Mouse (Mus musculus): ENCODE results near the gene Plekhm1.
A peak's percentile ranks its signal among the peaks of the same experiment; 100 is the strongest.
"Not testable (repeated sequence)": the region's sequence is repeated elsewhere in the genome, so short reads cannot be mapped to it uniquely, and the experiment has no call there.

The Plekhm1 gene

GRCm38 (mm10) chr11:103339414-103340119 is 72.9 kb downstream of the Plekhm1 start:
- DNase-seq (ENCODE audit: low spot score), result no peak

- DNase-seq (ENCODE audit: low spot score), result no peak
Measured at GRCm38 (mm10) chr11:103338671-103339070, 73.8 kb downstream of the Plekhm1 start.

GRCm38 (mm10) chr11:103338119-103338518 is 74.4 kb downstream of the Plekhm1 start:
- no peak for DNase-seq (ENCODE audit: low spot score)

- DNase-seq (ENCODE audit: low spot score), result no peak
Measured at GRCm38 (mm10) chr11:103337180-103337579, 75.3 kb downstream of the Plekhm1 start.

- no peak for DNase-seq (ENCODE audit: low spot score)
Measured at GRCm38 (mm10) chr11:103335561-103335960, 76.9 kb downstream of the Plekhm1 start.

- DNase-seq (ENCODE audit: low spot score), result no peak
Measured at GRCm38 (mm10) chr11:103334925-103335324, 77.6 kb downstream of the Plekhm1 start.

GRCm38 (mm10) chr11:103333719-103334398 is 78.6 kb downstream of the Plekhm1 start:
- DNase-seq (ENCODE audit: low spot score), result peak; percentile 79

- DNase-seq (ENCODE audit: low spot score), result peak; percentile 31
Measured at GRCm38 (mm10) chr11:103332890-103333651, 79.4 kb downstream of the Plekhm1 start.

- peak; percentile 97 for DNase-seq (ENCODE audit: low spot score)
Measured at GRCm38 (mm10) chr11:103332186-103332889, 80.1 kb downstream of the Plekhm1 start.

GRCm38 (mm10) chr11:103331502-103332185 is 80.8 kb downstream of the Plekhm1 start:
- no peak for DNase-seq (ENCODE audit: low spot score)

GRCm38 (mm10) chr11:103330651-103331319 is 81.7 kb downstream of the Plekhm1 start:
- DNase-seq (ENCODE audit: low spot score), result no peak

- DNase-seq (ENCODE audit: low spot score), result peak; percentile 93
Measured at GRCm38 (mm10) chr11:103326950-103327349, 85.5 kb downstream of the Plekhm1 start.

GRCm38 (mm10) chr11:103325172-103325571 is 87.3 kb downstream of the Plekhm1 start:
- DNase-seq (ENCODE audit: low spot score), result peak; percentile 94

- DNase-seq (ENCODE audit: low spot score), result no peak
Measured at GRCm38 (mm10) chr11:103324723-103325122, 87.8 kb downstream of the Plekhm1 start.

GRCm38 (mm10) chr11:103322832-103323231 is 89.7 kb downstream of the Plekhm1 start:
- not testable (repeated sequence) for DNase-seq (ENCODE audit: low spot score)

- DNase-seq (ENCODE audit: low spot score), result no peak
Measured at GRCm38 (mm10) chr11:103320646-103321045, 91.8 kb downstream of the Plekhm1 start.

GRCm38 (mm10) chr11:103320196-103320595 is 92.3 kb downstream of the Plekhm1 start:
- DNase-seq (ENCODE audit: low spot score), result no peak

- DNase-seq (ENCODE audit: low spot score), result no peak
Measured at GRCm38 (mm10) chr11:103318042-103318441, 94.4 kb downstream of the Plekhm1 start.

GRCm38 (mm10) chr11:103315379-103315778 is 97.1 kb downstream of the Plekhm1 start:
- no peak for DNase-seq (ENCODE audit: low spot score)

- no peak for DNase-seq (ENCODE audit: low spot score)
Measured at GRCm38 (mm10) chr11:103314736-103315374, 97.6 kb downstream of the Plekhm1 start.

All from retina, embryonic 14.5 days (tissue).